Mouse (Mus musculus) liver, postnatal 0 days (tissue): Measurements from ENCODE around the gene Dok1.

ENCODE experiments used
- CTCF ChIP-seq: sonication (generic); IDR thresholded peaks from 2 replicates; pipeline ENCODE4 v1.5.1; 2016; ENCODE audit warnings: antibody characterized with exemption, low read depth
- EP300 ChIP-seq: IDR thresholded peaks from 2 replicates; pipeline ENCODE4 v1.6.1; 2016; ENCODE audit warnings: antibody characterized with exemption, low read depth, mild to moderate bottlenecking

GRCm38 (mm10) chr6:83065995-83066394, 32.7 kb upstream of the Dok1 start:
- TF ChIP-seq CTCF (no peak), EP300 (no peak)
